Mouse (Mus musculus): ENCODE measurements around the gene Gcgr.
"Not testable (repeated sequence)": the region's sequence is repeated elsewhere in the genome, so short reads cannot be mapped to it uniquely, and the experiment has no call there.

Gcgr gene

DNA sequence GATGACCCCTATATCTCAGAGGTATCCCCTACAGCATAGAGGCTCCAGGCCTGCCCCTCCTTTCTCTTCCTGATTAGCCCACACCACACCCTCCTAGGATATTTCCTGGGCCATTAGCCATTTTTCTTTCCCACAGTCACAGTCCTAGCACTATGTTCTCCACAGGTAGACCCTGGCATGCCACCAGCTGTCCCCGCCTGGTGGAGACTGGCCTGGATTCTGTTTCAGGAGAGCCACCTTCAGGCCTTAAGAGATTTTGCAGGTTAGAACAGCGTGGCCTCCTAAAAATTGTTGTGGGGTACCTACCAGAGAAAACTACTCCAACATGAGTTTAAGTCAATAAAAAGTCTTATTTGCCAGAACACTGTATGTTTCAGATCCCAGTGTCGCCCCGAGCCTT lies 23.6 kb upstream of the Gcgr start:
- in situ Hi-C loops (cut with MseI, MboI): no loop called here

DNA sequence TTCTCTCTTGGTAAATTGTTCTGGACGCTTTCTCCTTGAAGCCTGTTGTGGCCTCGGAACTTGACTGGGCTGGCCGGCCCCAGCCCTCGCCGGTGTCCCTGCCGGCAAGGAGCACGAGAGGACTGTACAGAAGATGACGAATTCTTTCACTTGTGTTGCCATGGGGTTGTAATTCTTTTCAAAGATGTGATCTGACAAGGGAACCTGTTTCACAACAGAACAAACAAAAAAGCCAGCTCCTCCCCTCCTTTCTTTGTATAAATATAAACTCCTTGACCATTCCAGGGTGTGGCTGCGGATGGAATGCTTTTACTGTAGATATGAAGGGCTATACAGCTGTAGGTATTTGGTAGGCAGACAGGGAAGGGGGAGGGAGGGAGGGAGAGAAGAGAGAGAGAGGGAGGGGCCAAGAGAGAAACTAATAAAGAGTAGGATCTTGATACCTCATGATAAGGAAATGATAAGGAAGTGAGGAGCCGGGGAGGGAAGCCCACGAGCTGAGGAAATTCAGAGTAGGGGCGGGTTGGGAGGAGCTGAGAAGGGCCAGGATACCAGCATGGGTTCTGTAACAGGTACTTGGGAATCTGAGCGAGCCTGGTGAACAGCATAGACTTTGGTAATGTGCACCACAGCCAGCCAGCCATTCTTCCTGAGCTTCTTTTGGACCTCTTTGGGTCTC lies 22.7 kb upstream of the Gcgr start:
- in situ Hi-C loops (cut with MseI, MboI): no loop called here

- in situ Hi-C loops (cut with MseI, MboI): no loop called here
Observed at GRCm38 (mm10) chr11:120508290-120508870, 22.1 kb upstream of the Gcgr start.

DNA sequence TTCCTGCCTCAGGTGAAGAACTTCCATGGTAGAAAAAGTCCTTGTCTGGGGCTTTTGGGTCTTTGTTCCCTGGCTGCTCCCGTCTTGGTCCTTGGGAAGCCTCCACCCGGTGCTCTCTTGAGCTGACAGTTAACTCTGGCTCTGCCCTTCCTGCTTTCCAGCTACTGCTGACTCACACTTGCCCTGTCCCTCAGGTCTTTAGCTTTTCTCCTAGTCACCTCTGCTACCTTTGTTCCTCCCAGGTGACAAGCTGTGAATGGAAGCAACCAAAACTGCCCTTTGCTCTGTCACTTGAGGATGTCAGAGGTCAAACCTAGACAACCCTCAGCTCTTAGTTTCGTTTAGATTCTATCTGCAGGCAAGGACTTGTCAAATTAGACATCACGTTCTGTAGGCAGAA lies 20.6 kb upstream of the Gcgr start:
- in situ Hi-C loops (cut with MseI, MboI): no loop called here

DNA sequence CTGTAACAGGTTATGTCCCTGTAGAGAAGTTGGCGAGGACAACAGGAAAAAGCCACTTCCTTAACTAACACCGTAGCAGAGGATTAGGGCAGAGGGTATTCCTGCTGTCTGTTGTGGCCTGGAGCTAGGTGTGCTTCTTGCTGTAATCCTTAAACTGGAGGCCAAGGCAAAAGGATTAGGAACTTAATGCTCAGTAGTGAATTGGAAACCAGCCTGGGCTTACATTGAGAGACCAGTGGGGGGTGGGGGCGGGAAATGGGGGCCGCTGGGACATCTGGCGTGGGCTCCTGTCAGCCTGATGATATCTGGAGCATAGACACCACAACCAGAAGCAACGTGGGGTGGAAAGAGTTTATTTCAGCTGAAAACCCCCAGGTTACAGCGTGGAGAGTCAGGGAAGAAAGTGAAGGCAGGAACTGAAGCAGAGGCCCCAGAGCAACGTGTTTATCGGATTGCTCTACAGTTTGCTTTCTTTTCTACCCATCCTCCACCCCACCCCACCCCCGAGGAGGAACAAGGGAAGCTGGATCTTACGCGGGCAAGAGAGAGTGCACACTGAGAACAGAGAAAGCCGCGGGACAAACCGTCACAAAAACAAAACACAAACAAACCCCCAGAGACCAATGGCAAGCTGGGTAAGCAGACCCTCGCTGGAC lies 20.0 kb upstream of the Gcgr start:
- in situ Hi-C loops (cut with MseI, MboI): no loop called here

- in situ Hi-C loops (cut with MseI, MboI): no loop called here
Observed at GRCm38 (mm10) chr11:120512790-120513453, 17.6 kb upstream of the Gcgr start.

GRCm38 (mm10) chr11:120514262-120514661 lies 16.2 kb upstream of the Gcgr start:
- in situ Hi-C loops (cut with MseI, MboI): not testable (repeated sequence)

DNA sequence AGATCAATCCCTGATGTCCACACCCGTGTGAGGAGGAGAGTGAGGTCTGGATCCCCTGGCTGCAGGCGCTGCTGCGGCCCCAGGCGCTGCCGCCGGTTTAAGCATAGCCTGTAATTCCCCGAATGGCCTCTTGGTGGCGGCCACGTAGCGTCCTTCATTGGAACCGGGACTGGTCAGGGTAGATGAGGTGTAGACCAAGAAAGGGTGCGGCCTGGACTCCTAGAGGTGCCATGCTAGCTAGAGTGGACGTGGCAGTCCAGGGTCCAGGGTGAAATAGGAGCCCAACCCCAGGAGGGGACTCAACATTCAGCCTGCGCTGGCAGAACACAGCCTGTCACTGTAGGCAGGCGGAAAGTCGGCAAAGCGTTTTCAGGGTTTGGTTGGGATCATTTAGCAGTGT lies 14.9 kb upstream of the Gcgr start:
- in situ Hi-C loops (cut with MseI, MboI): no loop called here

- in situ Hi-C loops (cut with MseI, MboI): no loop called here
Observed at GRCm38 (mm10) chr11:120517147-120517546, 13.4 kb upstream of the Gcgr start.

- in situ Hi-C loops (cut with MseI, MboI): no loop called here
Observed at GRCm38 (mm10) chr11:120518027-120518426, 12.5 kb upstream of the Gcgr start.

GRCm38 (mm10) chr11:120518558-120518957 lies 11.9 kb upstream of the Gcgr start:
- in situ Hi-C loops (cut with MseI, MboI): no loop called here

DNA sequence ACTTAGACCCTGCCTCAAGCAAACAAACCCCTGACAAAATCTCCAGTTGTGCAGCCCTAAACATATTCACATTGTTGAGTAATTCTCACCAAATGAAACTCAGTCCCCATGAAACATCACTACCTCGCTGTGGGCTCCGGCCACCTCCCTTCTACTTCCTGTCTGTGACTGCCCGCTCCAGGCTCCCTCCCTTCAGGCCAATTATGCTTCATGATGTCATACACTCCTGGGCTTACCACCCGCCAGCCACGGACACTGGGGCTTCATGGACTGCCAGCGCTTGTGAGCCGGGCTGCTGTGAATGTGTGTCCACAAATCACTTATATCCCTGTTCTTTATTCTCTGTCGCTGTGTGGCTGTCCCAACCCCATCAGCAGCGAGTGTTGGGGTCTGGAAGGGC lies 10.8 kb upstream of the Gcgr start:
- in situ Hi-C loops (cut with MseI, MboI): loop anchor here in 1 of 2 experiments (5.0 kb wide), 1 partner anchor 38 kb away; no protein-coding TSS in a partner anchor

DNA sequence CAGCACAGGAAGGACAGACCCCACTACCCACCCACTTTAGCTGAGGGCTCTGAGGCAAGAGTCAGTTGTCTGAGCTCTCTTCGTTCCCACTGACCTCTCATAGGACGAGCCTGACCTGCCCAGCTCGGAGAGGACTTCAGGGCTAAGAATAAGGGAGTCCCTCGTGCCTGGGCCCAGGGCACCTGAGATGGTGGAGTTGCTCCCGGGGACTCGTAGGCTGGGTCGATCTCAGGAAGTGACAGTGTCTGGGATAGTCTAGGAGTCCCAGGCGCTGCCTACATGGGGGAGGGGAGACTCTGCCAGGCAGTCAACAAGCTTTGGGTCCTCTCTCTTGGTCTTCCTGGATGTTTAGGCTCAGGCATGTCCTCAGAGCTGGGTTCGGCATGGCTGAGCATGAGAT lies 10.0 kb upstream of the Gcgr start:
- in situ Hi-C loops (cut with MseI, MboI): loop anchor here in 1 of 2 experiments (5.0 kb wide), 1 partner anchor 37 kb away; no protein-coding TSS in a partner anchor

DNA sequence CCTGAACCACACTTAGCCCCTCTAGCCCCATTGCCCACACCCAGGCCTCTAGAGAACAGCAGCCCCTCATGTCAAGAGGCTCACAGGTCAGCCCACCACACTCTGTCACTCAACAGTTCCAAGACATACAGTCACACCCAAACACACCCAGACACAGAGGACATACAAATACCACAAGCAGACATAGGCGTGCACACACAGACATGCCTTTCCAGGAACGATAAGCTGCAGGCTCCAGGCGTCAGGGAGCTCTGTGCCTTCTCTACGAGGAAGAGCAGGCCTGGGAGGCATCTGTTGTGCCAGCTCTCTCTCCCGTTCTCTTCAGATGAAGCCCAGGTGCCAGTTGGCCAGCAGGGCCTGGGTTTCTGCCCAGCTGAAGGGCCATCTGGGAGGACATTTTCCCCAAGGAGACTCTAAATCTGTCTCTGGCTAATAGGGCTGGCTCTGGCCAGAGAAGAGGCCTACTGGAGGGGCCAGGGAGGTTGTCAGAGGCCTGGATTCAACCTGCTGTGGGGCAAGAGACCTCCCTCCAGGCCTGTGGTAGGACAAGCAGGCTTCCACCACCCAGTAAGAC lies 9.4 kb upstream of the Gcgr start:
- in situ Hi-C loops (cut with MseI, MboI): loop anchor here in 1 of 2 experiments (5.0 kb wide), 1 partner anchor 36 kb away; no protein-coding TSS in a partner anchor

DNA sequence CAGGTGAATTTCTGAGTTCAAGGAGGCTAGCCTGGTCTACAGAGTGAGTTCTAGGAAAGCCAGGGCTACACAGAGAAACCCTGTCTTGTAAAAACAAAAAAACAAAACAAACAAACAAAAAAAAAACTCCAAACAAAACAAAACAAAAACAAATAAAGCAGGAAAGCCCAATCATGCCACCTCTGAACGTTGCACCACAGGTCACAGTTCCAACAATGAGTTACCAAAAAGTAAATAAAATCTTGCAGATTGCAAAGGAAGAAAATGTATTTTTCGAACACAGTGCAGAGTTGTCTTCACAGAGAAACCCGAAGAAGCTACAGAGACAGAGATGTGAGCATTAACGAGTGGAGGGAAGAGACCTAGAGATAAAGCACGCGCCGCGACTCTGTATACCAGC lies 7.9 kb upstream of the Gcgr start:
- in situ Hi-C loops (cut with MseI, MboI): loop anchor here in 1 of 2 experiments (5.0 kb wide), 1 partner anchor 35 kb away; no protein-coding TSS in a partner anchor

- in situ Hi-C loops (cut with MseI, MboI): no loop called here
Observed at GRCm38 (mm10) chr11:120525959-120526358, 4.5 kb upstream of the Gcgr start.

DNA sequence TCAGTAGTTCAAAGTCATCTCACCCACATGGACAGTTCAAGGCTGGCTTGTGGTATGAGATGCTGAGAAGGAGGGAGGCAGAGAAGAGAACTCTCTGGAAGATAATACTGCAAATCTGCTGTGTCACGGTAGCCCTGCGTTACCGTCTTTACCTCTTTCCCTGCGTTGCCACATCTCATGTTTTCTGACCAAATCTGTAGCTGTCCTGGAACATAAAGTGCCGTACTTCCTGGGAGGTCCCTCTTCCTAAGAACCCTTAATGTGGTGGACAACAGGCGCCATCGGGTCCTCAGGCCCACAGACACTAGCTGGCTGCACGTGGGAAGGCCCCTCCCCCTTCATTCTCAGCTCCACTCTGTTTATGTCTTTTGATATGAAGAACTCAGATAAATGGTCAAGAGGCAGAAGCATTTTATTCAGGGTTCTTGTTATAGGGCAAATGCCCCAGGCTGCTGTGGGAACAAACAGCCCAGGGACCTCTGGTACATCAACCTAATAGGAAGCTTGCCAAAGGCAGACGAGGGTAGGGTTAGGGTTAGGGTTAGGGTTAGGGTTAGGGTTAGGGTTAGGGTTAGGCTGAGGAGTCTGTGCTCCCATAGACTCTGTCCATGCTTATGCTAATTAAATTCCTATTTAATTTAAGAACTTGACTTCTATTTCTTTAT lies 2.7 kb upstream of the Gcgr start:
- in situ Hi-C loops (cut with MseI, MboI): no loop called here

GRCm38 (mm10) chr11:120528903-120529302 lies 1.6 kb upstream of the Gcgr start:
- in situ Hi-C loops (cut with MseI, MboI): no loop called here

DNA sequence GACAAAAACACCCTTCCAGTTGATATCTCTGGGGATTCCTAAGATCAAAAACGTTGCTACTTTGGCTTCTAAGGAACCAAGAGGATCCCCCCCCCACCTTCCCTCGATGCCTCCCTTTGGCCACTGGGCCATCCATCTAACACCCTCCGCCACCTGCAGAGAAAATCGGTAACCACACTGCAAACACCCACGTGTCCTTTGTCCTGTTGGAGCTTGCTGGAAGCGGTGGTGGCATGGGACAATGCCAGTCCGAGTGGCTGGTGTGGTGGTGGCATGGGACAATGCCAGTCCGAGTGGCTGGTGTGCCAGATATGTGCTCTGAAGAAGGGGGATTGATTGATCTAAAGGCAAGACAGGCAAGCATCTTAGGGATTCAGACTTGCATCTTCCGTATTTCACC lies 1.1 kb downstream of the Gcgr start:
- in situ Hi-C loops (cut with MseI, MboI): no loop called here

GRCm38 (mm10) chr11:120534093-120534492 lies 3.6 kb downstream of the Gcgr start:
- in situ Hi-C loops (cut with MseI, MboI): no loop called here

DNA sequence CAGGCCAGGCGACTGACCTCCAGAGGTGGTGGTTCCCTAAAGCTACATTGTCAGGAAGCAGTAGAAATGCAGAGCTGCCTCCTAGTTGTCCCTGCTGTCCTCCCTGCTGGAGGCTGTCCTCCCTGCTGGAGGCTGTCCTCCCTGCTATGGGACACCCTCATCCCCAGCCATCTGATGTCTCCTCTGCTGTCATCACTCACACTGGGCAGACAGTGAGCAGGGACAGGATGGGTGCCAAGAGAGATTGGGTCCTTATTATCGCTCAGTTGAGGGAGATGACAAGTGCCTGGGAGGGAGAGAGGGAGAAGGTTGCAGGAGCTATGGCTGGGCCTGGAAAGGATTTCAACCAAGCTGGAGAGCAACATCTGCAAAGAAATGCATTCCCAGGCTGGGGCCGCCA lies 4.6 kb downstream of the Gcgr start:
- in situ Hi-C loops (cut with MseI, MboI): no loop called here

Measured in mouse trophoblast stem cell (cell line).